Mouse (Mus musculus): ENCODE data around the gene Adamts17. TPM values are rescaled to one million over a fixed set of nuclear protein-coding genes. Genes with fewer than 3 reads are reported as not detected.

Adamts17 gene
- polyA plus RNA-seq, 1 experiment from 2014 or later = 11.2 TPM

DNA sequence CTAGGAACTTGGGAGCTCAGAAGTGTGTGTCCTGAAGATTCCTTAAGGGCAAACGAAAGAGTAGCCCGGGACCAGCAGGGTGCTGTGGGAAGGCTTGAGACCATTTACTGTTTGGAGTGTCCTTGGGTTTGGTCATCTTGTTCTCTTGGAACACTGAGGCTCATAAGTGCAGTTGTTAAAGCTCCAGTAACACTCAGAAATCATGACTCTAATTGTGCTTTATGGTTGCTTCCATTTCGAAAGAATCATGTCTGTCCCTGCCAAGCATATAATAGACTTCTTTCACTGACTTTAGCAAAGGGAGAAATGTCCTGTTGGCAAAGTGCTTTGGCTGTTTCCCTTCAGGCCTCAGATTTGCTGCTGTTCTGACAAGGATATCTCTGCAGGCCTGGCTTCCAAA lies 210.9 kb downstream of the Adamts17 start:
- Histone ChIP-seq H3K27ac (replicated peaks; ENCODE audit: low read depth, low read length) (no peak overlapping the region), H3K4me3 (ENCODE audit: low read depth, low read length) (no peak overlapping the region), H3K9me3 (ENCODE audit: control insufficient read depth, low read length) (no peaks in the 10 kb centered on the region), H3K36me3 (ENCODE audit: control insufficient read depth, insufficient read depth, low read length) (0 out of 2 replicates have a peak, but pooled peaks cover 4% of the 10 kb centered on the region), H3K9ac (ENCODE audit: low read depth, low read length) (no peak overlapping the region), H3K4me1 (ENCODE audit: control insufficient read depth, insufficient read depth, low read length) (no peaks in the 10 kb centered on the region), H3K4me2 (ENCODE audit: low read depth, low read length) (no peak overlapping the region), H3K27me3 (replicated peaks; ENCODE audit: control insufficient read depth, insufficient read depth, low read length) (no peaks in the 10 kb centered on the region)
- 79% methylated on average over 3 of the region's 3 CpGs for WGBS
- ATAC-seq (ENCODE audit: low read depth) = no peak
- DNase-seq (ENCODE audit: low spot score) = no peak

DNA sequence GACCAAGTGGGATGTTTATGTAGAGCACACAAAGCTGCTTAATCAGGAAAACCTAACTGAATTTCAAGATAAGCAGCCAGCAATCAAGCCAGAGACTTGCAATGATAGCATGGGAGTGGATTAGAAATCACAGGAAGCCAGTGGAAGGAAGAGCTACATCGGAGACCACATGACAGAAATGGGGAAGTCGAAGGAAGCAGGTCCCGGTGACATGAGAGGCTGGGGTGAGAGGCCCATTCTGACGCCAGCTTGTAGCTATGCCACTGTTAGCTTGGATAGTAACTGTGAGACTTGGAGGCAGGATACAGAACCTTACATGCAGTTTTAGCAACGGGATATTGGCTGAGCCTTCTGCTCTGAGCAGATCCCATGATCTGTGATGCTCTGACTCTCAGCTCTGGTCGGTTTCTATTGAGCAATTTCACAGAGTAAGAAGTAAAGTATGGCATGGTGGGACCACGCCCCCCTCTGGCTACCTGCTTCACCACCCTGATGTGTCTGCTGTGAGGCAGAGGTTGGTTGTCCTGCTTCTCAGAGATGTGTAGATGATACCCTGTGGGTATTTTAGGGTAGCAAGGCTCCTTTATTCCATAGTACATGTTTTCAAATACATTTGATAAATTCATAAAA lies 211.7 kb downstream of the Adamts17 start:
- Histone ChIP-seq H3K4me1 (ENCODE audit: control insufficient read depth, insufficient read depth, low read length) (no peaks in the 10 kb centered on the region), H3K27me3 (replicated peaks; ENCODE audit: control insufficient read depth, insufficient read depth, low read length) (no peaks in the 10 kb centered on the region), H3K36me3 (ENCODE audit: control insufficient read depth, insufficient read depth, low read length) (0 out of 2 replicates have a peak, but pooled peaks cover 4% of the 10 kb centered on the region), H3K4me2 (ENCODE audit: low read depth, low read length) (no peak overlapping the region), H3K9me3 (ENCODE audit: control insufficient read depth, low read length) (no peaks in the 10 kb centered on the region), H3K27ac (replicated peaks; ENCODE audit: low read depth, low read length) (no peak overlapping the region), H3K4me3 (ENCODE audit: low read depth, low read length) (no peak overlapping the region), H3K9ac (ENCODE audit: low read depth, low read length) (no peak overlapping the region)
- WGBS = 84% methylated on average over 7 of the region's 7 CpGs
- ATAC-seq (ENCODE audit: low read depth) (no peak), DNase-seq (ENCODE audit: low spot score) (no peak)

DNA sequence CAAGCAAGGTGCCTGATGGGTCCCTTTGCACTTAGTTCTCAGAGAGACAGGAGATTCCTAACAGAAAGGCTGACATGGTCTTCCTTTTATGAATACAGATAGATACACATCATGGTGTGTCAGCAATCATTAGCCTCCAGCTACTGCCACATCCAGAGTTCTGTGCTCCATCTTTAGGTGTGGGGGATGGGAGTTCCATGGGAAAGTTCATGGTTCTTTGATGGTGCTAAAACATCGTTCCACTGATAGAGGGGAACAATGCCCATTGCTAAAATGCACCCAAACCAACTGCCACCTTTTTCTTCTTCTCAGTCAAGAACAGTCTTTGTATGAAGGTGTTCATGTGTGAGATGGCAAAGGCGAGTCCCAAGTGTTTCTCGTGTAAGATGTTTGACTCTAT lies 215.3 kb downstream of the Adamts17 start:
- WGBS = 92% methylated on average over 3 of the region's 3 CpGs
- no peak overlapping the region for H3K4me2 ChIP-seq (ENCODE audit: low read depth, low read length)
- DNase-seq (ENCODE audit: low spot score) (no peak), ATAC-seq (ENCODE audit: low read depth) (no peak)
- H3K27me3 ChIP-seq (replicated peaks; ENCODE audit: control insufficient read depth, insufficient read depth, low read length) = no peaks in the 10 kb centered on the region
- no peak overlapping the region for H3K27ac ChIP-seq (replicated peaks; ENCODE audit: low read depth, low read length)
- H3K36me3 ChIP-seq (ENCODE audit: control insufficient read depth, insufficient read depth, low read length) = 0 out of 2 replicates have a peak, but pooled peaks cover 4% of the 10 kb centered on the region
- H3K9ac ChIP-seq (ENCODE audit: low read depth, low read length) = no peak overlapping the region
- no peak overlapping the region for H3K4me3 ChIP-seq (ENCODE audit: low read depth, low read length)
- no peaks in the 10 kb centered on the region for H3K4me1 ChIP-seq (ENCODE audit: control insufficient read depth, insufficient read depth, low read length)
- H3K9me3 ChIP-seq (ENCODE audit: control insufficient read depth, low read length) = no peaks in the 10 kb centered on the region

- no peak overlapping the region for H3K27ac ChIP-seq (replicated peaks; ENCODE audit: low read depth, low read length)
- H3K27me3 ChIP-seq (replicated peaks; ENCODE audit: control insufficient read depth, insufficient read depth, low read length) = no peaks in the 10 kb centered on the region
- H3K4me2 ChIP-seq (ENCODE audit: low read depth, low read length) = no peak overlapping the region
- 55% methylated on average over 3 of the region's 3 CpGs for WGBS
- DNase-seq (ENCODE audit: low spot score) = no peak
- no peak overlapping the region for H3K4me3 ChIP-seq (ENCODE audit: low read depth, low read length)
- no peak overlapping the region for H3K9ac ChIP-seq (ENCODE audit: low read depth, low read length)
- H3K36me3 ChIP-seq (ENCODE audit: control insufficient read depth, insufficient read depth, low read length) = 0 out of 2 replicates have a peak, but pooled peaks cover 4% of the 10 kb centered on the region
- no peaks in the 10 kb centered on the region for H3K9me3 ChIP-seq (ENCODE audit: control insufficient read depth, low read length)
- no peak for ATAC-seq (ENCODE audit: low read depth)
- no peaks in the 10 kb centered on the region for H3K4me1 ChIP-seq (ENCODE audit: control insufficient read depth, insufficient read depth, low read length)
Measured at GRCm38 (mm10) chr7:67055510-67055909, 216.0 kb downstream of the Adamts17 start.

GRCm38 (mm10) chr7:67061756-67062155 lies 222.2 kb downstream of the Adamts17 start:
- Histone ChIP-seq H3K4me1 (ENCODE audit: control insufficient read depth, insufficient read depth, low read length) (peaks cover 12% of the 10 kb centered on the region), H3K36me3 (ENCODE audit: control insufficient read depth, insufficient read depth, low read length) (no peaks in the 10 kb centered on the region; the same call in 1 of the 2 replicates), H3K4me3 (ENCODE audit: low read depth, low read length) (no peak overlapping the region), H3K4me2 (ENCODE audit: low read depth, low read length) (no peak overlapping the region), H3K9me3 (ENCODE audit: control insufficient read depth, low read length) (no peaks in the 10 kb centered on the region), H3K9ac (ENCODE audit: low read depth, low read length) (no peak overlapping the region), H3K27ac (replicated peaks; ENCODE audit: low read depth, low read length) (no peak overlapping the region), H3K27me3 (replicated peaks; ENCODE audit: control insufficient read depth, insufficient read depth, low read length) (no peaks in the 10 kb centered on the region)
- 81% methylated on average over 9 of the region's 9 CpGs for WGBS
- ATAC-seq (ENCODE audit: low read depth) = no peak
- no peak for DNase-seq (ENCODE audit: low spot score)

GRCm38 (mm10) chr7:67062571-67062970 lies 223.0 kb downstream of the Adamts17 start:
- no peaks in the 10 kb centered on the region for H3K9me3 ChIP-seq (ENCODE audit: control insufficient read depth, low read length)
- no peak overlapping the region for H3K4me3 ChIP-seq (ENCODE audit: low read depth, low read length)
- no peak for ATAC-seq (ENCODE audit: low read depth)
- peaks cover 12% of the 10 kb centered on the region for H3K4me1 ChIP-seq (ENCODE audit: control insufficient read depth, insufficient read depth, low read length)
- no peaks in the 10 kb centered on the region; the same call in 1 of the 2 replicates for H3K36me3 ChIP-seq (ENCODE audit: control insufficient read depth, insufficient read depth, low read length)
- H3K27ac ChIP-seq (replicated peaks; ENCODE audit: low read depth, low read length) = no peak overlapping the region
- H3K9ac ChIP-seq (ENCODE audit: low read depth, low read length) = no peak overlapping the region
- H3K27me3 ChIP-seq (replicated peaks; ENCODE audit: control insufficient read depth, insufficient read depth, low read length) = no peaks in the 10 kb centered on the region
- no peak for DNase-seq (ENCODE audit: low spot score)
- WGBS = 76% methylated on average over 2 of the region's 2 CpGs
- H3K4me2 ChIP-seq (ENCODE audit: low read depth, low read length) = no peak overlapping the region

- no peak overlapping the region for H3K4me2 ChIP-seq (ENCODE audit: low read depth, low read length)
- H3K9ac ChIP-seq (ENCODE audit: low read depth, low read length) = no peak overlapping the region
- peak overlapping the region; percentile 64 for H3K27ac ChIP-seq (replicated peaks; ENCODE audit: low read depth, low read length)
- H3K36me3 ChIP-seq (ENCODE audit: control insufficient read depth, insufficient read depth, low read length) = no peaks in the 10 kb centered on the region; the same call in 1 of the 2 replicates
- no peaks in the 10 kb centered on the region for H3K27me3 ChIP-seq (replicated peaks; ENCODE audit: control insufficient read depth, insufficient read depth, low read length)
- WGBS = 58% methylated on average over 10 of the region's 10 CpGs
- ATAC-seq (ENCODE audit: low read depth) (peak; percentile 70), DNase-seq (ENCODE audit: low spot score) (peak; percentile 81)
- peaks cover 12% of the 10 kb centered on the region for H3K4me1 ChIP-seq (ENCODE audit: control insufficient read depth, insufficient read depth, low read length)
- no peak overlapping the region for H3K4me3 ChIP-seq (ENCODE audit: low read depth, low read length)
- no peaks in the 10 kb centered on the region for H3K9me3 ChIP-seq (ENCODE audit: control insufficient read depth, low read length)
Measured at GRCm38 (mm10) chr7:67064627-67065305, 225.2 kb downstream of the Adamts17 start.

GRCm38 (mm10) chr7:67065631-67066030 lies 226.1 kb downstream of the Adamts17 start:
- 84% methylated on average over 4 of the region's 4 CpGs for WGBS
- H3K27ac ChIP-seq (replicated peaks; ENCODE audit: low read depth, low read length) = no peak overlapping the region; the same call in 1 of the 2 replicates
- no peak overlapping the region for H3K9ac ChIP-seq (ENCODE audit: low read depth, low read length)
- H3K4me2 ChIP-seq (ENCODE audit: low read depth, low read length) = no peak overlapping the region
- no peak overlapping the region for H3K4me3 ChIP-seq (ENCODE audit: low read depth, low read length)
- peaks cover 12% of the 10 kb centered on the region for H3K4me1 ChIP-seq (ENCODE audit: control insufficient read depth, insufficient read depth, low read length)
- ATAC-seq (ENCODE audit: low read depth) = no peak
- H3K27me3 ChIP-seq (replicated peaks; ENCODE audit: control insufficient read depth, insufficient read depth, low read length) = no peaks in the 10 kb centered on the region
- H3K9me3 ChIP-seq (ENCODE audit: control insufficient read depth, low read length) = no peaks in the 10 kb centered on the region
- no peaks in the 10 kb centered on the region; the same call in 1 of the 2 replicates for H3K36me3 ChIP-seq (ENCODE audit: control insufficient read depth, insufficient read depth, low read length)
- DNase-seq (ENCODE audit: low spot score) = no peak
